Mouse (Mus musculus) kidney, adult 2 months (tissue): ENCODE data around the gene Epb41. TPM values are rescaled to one million over a fixed set of nuclear protein-coding genes. Genes with fewer than 3 reads are reported as not detected.
A peak's percentile ranks its signal among the peaks of the same experiment; 100 is the strongest.

Experiments
- DNase-seq: peaks from one replicate; pipeline ENCODE4 v3.0.0; 2021
- H3K27ac ChIP-seq: fragments of 200-500 bp; 2 replicates; pipeline ENCODE4 v1.5.1; 2012; ENCODE audit warnings: low read depth, low read length, control low read depth, inconsistent platforms; ENCODE audit not compliant: insufficient read depth
- H3K27me3 ChIP-seq: fragments of 200-500 bp; replicated peaks from 2 replicates; pipeline ENCODE4 v1.6.1; 2012; ENCODE audit warnings: mild to moderate bottlenecking, moderate library complexity, low read length, inconsistent platforms; ENCODE audit not compliant: control insufficient read depth, insufficient read depth
- H3K36me3 ChIP-seq: fragments of 200-500 bp; 2 replicates; pipeline ENCODE4 v1.6.1; 2012; ENCODE audit warnings: mild to moderate bottlenecking, moderate library complexity, low read length, inconsistent platforms; ENCODE audit not compliant: control insufficient read depth, insufficient read depth
- H3K4me1 ChIP-seq: fragments of 200-500 bp; 2 replicates; pipeline ENCODE4 v1.6.1; 2011; ENCODE audit warnings: low read length; ENCODE audit not compliant: control insufficient read depth, insufficient read depth
- H3K4me3 ChIP-seq: fragments of 200-500 bp; 2 replicates; pipeline ENCODE4 v1.5.1; 2011; ENCODE audit warnings: mild to moderate bottlenecking, low read depth, low read length, control low read depth; ENCODE audit not compliant: insufficient read depth
- CTCF ChIP-seq: fragments of 200-500 bp; conservative IDR thresholded peaks from 2 replicates; pipeline ENCODE4 v1.5.1; 2011; ENCODE audit warnings: low read depth, mild to moderate bottlenecking, control low read depth, low read length, moderate library complexity, mixed read lengths; ENCODE audit not compliant: insufficient read depth, insufficient read length
- POLR2A ChIP-seq: fragments of 200-500 bp; IDR thresholded peaks from one replicate; pipeline ENCODE4 v1.6.1; 2011; ENCODE audit warnings: low read depth, low read length, control low read depth
- WGBS: fragments of 180-500 bp; shearing (Covaris S2); methylation state at CpG from one replicate; pipeline ENCODE4 v1.1.7; 2018; 5-methylcytosine and 5-hydroxymethylcytosine counted together
- polyA plus RNA-seq: library from polyadenylated mRNA; depleted of rRNA; stranded (reverse); fragments of >200 nt; gene quantifications from 2 replicates; pipeline ENCODE4 v1.2.3, GENCODE M21; 2012

Gene Epb41
- polyA plus RNA-seq, 1 experiment: 73.8 TPM

GRCm38 (mm10) chr4:131901090-131901489 is 174.0 kb downstream of the Epb41 start:
- TF ChIP-seq CTCF (no peak), POLR2A (no peak)
- Histone ChIP-seq H3K27me3 (no peaks in the 10 kb centered on the region), H3K36me3 (peaks cover 6% of the 10 kb centered on the region), H3K4me1 (peaks cover 9% of the 10 kb centered on the region), H3K27ac (no peak overlapping the region), H3K4me3 (no peak overlapping the region)
- DNase-seq: no peak
- 88% methylated on average over 15 of the region's 15 CpGs for WGBS

- DNase-seq: no peak
- Histone ChIP-seq H3K4me1 (peaks cover 9% of the 10 kb centered on the region), H3K36me3 (peaks cover 11% of the 10 kb centered on the region), H3K4me3 (no peak overlapping the region), H3K27ac (no peak overlapping the region), H3K27me3 (no peaks in the 10 kb centered on the region)
- TF ChIP-seq POLR2A (no peak), CTCF (no peak)
- WGBS: 53% methylated on average over 6 of the region's 6 CpGs
These were observed 176.0 kb downstream of the Epb41 start for GRCm38 (mm10) chr4:131899180-131899554.

- no peak for DNase-seq
- Histone ChIP-seq H3K4me3 (no peak overlapping the region), H3K36me3 (peaks cover 11% of the 10 kb centered on the region), H3K4me1 (peaks cover 9% of the 10 kb centered on the region), H3K27ac (peak overlapping the region; percentile 56), H3K27me3 (no peaks in the 10 kb centered on the region)
- 68% methylated on average over 12 of the region's 12 CpGs for WGBS
- TF ChIP-seq CTCF: no peak
- TF ChIP-seq POLR2A: no peak
These were observed 176.5 kb downstream of the Epb41 start for GRCm38 (mm10) chr4:131898503-131899179.

- no peak for TF ChIP-seq POLR2A
- no peak for TF ChIP-seq CTCF
- peak overlapping the region; percentile 80 for H3K27ac ChIP-seq
- H3K4me3 ChIP-seq: no peak overlapping the region
- DNase-seq: peak; percentile 89
- peaks cover 9% of the 10 kb centered on the region for H3K4me1 ChIP-seq
- H3K27me3 ChIP-seq: no peaks in the 10 kb centered on the region
- peaks cover 13% of the 10 kb centered on the region for H3K36me3 ChIP-seq
- 67% methylated on average over 8 of the region's 8 CpGs for WGBS
These were observed 177.3 kb downstream of the Epb41 start for GRCm38 (mm10) chr4:131897787-131898186.

GRCm38 (mm10) chr4:131897109-131897508 is 178.0 kb downstream of the Epb41 start:
- H3K27me3 ChIP-seq: no peaks in the 10 kb centered on the region
- peak overlapping the region; percentile 80 for H3K27ac ChIP-seq
- WGBS: 97% methylated on average over 5 of the region's 5 CpGs

GRCm38 (mm10) chr4:131890692-131891091 is 184.4 kb downstream of the Epb41 start:
- Histone ChIP-seq H3K27me3 (no peaks in the 10 kb centered on the region), H3K4me1 (peaks cover 21% of the 10 kb centered on the region; the same call in 1 of the 2 replicates), H3K4me3 (no peak overlapping the region), H3K27ac (no peak overlapping the region), H3K36me3 (peaks cover 13% of the 10 kb centered on the region)
- WGBS: 70% methylated on average over 3 of the region's 3 CpGs
- no peak for TF ChIP-seq CTCF
- TF ChIP-seq POLR2A: no peak
- DNase-seq: no peak

More at GRCm38 (mm10) chr4:131897109-131897508, 178.0 kb downstream of the Epb41 start:
- DNase-seq: no peak
- Histone ChIP-seq H3K4me1 (peaks cover 9% of the 10 kb centered on the region), H3K4me3 (no peak overlapping the region), H3K36me3 (peaks cover 17% of the 10 kb centered on the region)
- TF ChIP-seq CTCF: no peak
- no peak for TF ChIP-seq POLR2A

GRCm38 (mm10) chr4:131888564-131888963 is 186.6 kb downstream of the Epb41 start:
- Histone ChIP-seq H3K4me3 (no peak overlapping the region), H3K27ac (no peak overlapping the region), H3K36me3 (peaks cover 9% of the 10 kb centered on the region), H3K4me1 (peaks cover 38% of the 10 kb centered on the region), H3K27me3 (no peaks in the 10 kb centered on the region)
- TF ChIP-seq POLR2A: no peak
- no peak for TF ChIP-seq CTCF
- 53% methylated on average over 1 of the region's 1 CpGs for WGBS
- no peak for DNase-seq
